Mouse (Mus musculus) gastrocnemius, postnatal 14 days (tissue): ENCODE measurements around the gene Prkab1. TPM values are rescaled to one million over a fixed set of nuclear protein-coding genes. Genes with fewer than 3 reads are reported as not detected.

Source experiments
- DNase-seq: peaks from one replicate; pipeline ENCODE4 v3.0.0; 2021; ENCODE audit warnings: mixed read lengths
- intact Hi-C: fragments of 180-260 bp; cut with DNase I; formaldehyde crosslinking; loops from one replicate; pipeline ENCODE4 v1.15.1; 2025; ENCODE audit warnings: low total_unique reads
- long read RNA-seq, 2 experiments: library from polyadenylated mRNA; stranded (forward); transcript quantifications; one replicate each; pipeline ENCODE4 v2.0.0; 2021
- total RNA-seq, 2 experiments: library from RNA; stranded (reverse); gene quantifications; 2 replicates each; pipeline ENCODE4 v1.2.3; 2021

Gene Prkab1
- 10 to 100 TPM; 13.1 to 14.1 TPM for total RNA-seq
- long read RNA-seq, experiment 1, transcript Prkab1-201 (7 exons, 2,089 nt) = minor isoform, 6 of 19 reads
- long read RNA-seq, experiment 1, transcript Prkab1-202 (8 exons, 2,026 nt) = major isoform, 11 of 19 reads
- long read RNA-seq, experiment 1, partial matches to known transcripts = 0 of 19 reads
- long read RNA-seq, experiment 1, other reads (novel, unspliced or antisense) = 0 of 19 reads
- long read RNA-seq, experiment 2, transcript Prkab1-202 (8 exons, 2,026 nt) = minor isoform, 7 of 19 reads
- long read RNA-seq, experiment 2, transcript Prkab1-201 (7 exons, 2,089 nt) = major isoform, 9 of 19 reads
- long read RNA-seq, experiment 2, partial matches to known transcripts = 0 of 19 reads
- long read RNA-seq, experiment 2, other reads (novel, unspliced or antisense) = 0 of 19 reads

DNA sequence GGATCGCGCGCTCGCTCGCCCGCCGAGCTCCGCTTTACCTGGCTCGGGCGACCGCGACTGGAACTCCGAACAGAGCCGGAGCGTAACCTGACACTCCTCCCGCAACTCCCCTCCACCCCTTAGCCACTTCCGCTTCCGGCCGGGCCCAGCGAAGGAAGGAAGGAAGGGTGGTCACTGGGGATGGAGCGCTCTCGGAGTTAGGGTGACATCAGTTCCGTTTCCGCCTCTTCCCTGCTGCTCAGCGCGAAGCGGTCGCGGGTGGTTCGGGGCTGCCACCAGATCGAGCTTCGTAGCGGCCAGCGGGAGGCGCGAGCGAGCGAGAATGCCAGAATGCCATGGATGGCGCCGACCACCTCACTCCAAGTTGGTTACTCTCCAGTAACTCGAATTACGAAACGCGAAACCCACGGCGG, at the start of gene Prkab1:
Gene Prkab1 (minus strand): TSS at position 182 of the 413 bp plus-strand sequence.
- intact Hi-C loops = no loop called here
- peak; percentile 95 for DNase-seq

DNA sequence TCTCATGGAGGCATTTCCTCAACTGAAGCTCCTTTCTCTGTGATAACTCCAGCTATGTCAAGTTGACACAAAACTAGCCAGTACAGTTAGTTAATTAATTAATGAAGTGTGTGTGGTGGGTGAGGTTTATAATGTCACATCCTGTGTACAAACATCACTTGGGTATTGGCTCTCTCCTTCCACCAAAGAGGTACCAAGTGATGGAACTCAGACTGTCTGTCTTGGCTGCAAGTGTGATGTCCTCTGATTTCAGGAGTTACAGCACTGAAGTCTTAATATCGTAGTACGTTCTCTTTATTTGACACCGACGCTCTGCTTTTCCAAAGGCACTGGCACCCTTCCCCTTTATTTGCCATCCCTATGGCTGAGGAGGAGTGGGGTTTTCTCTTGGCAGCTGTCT, 45.3 kb upstream of the Prkab1 start:
- intact Hi-C loops = no loop called here
- DNase-seq = no peak

DNA sequence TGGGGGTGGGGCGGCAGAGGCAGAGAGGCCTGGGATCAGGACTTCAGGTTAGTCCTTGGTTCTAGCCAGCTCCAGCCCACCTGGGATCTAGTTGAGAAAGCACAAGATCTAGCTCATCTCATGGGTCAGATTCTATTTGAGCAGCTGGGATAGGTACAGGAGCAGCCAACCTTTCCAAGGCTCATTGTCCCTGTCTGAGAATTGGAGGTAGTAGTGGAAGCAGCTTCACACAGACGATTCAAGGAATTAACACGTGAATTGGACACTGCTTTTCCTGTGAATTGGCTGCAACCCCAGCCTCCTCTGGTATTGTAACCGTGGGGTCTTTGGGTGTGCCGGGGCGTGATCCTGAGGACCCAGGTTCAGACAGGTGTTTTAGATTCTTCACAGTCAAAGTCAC, 28.5 kb upstream of the Prkab1 start:
- DNase-seq = no peak
- intact Hi-C loops = no loop called here

DNA sequence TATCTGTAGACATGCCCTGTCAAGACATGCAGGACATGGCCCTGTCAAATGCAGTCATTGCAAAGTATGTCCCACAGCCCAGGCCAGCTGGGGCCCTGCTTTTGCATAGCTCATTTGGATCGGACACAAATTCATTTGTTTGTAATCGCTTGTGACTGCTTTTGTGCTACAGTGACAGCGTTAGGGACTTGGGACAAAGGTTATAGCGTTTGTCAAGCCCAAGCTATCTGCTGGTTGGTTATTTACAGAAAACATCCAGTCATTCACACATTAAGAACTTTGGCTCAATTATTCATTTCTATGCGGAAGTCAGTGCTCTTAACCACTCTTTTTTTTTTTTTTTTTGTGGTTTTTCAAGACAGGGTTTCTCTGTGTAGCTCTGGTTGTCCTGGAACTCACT, 27.9 kb upstream of the Prkab1 start:
- DNase-seq = no peak
- intact Hi-C loops = no loop called here

DNA sequence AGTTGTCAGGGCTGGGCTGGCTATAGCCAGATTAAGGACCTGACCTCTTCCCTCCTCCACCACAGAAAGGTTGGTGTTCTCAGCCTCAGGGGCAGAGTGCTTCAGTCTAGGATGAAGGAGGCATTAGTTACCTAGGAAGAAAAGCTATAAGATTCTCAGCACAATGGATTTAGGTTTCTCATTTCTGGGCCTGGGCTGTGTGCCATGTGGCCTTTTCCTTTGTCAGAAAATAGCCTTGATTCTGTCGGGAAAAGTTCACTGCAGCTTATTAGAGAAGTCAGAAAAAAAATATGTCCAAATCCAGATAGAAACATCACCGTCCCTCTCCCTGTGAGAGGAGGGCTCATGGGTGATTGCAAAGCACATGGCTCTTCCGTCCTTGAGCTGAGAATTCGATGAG, 25.5 kb upstream of the Prkab1 start:
- intact Hi-C loops = no loop called here
- no peak for DNase-seq

DNA sequence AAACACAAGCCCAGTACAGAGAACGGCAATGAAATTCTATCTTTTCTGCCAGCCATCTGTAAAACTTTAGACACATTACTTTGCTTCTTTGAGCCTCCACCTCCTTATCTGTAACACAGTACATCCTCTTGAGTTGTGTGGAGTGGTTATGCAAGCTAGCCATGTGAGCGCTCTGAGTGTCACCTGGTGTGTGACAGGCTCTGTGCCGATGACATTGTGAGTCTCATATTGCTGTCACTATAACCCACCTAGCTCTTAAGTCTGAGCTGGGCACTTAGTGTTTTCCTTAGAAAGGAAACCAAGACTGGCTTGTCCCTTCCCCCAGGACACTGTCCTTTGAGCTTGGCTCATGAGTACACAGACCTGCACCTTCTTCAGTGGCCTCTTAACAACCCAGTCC, 24.0 kb upstream of the Prkab1 start:
- DNase-seq = no peak
- intact Hi-C loops = no loop called here

DNA sequence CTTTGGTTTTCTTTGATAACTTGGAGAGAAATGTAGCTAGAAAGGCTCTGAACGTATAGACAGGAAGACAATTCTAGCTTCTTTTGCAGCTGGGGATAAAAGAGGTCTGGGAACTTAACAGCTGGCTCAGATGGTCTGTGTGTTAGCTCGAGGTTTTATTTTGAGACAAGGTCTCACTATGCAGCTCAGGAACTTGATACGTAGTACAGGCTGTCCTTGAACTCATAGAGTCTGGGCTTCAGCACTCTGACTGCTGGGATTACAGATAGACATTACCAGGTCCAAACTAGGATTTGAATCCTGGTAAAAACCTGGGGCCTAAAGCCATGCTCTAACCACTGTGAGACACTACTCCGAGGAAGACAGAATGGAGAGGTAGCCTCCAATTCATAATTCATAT, 21.9 kb upstream of the Prkab1 start:
- DNase-seq = no peak
- intact Hi-C loops = no loop called here

DNA sequence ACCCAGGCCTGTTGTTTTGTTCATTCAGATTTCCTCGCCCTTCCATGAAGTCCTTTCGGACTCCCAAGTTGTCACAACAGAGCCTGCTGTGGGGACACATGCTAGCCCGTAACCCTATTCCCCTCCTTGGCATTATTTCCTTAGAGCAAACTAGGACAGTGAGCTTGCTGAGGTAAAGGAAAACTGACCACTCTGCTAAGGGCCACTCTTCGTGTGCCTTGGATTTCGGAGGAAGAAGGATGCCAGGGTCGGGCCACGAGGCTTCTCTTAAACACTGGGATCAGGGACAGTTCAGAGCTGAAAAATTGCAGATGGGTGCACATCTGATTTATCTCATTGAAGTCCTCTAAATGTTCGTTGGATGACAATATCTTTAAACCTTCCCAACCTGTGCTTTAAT, 21.3 kb upstream of the Prkab1 start:
- DNase-seq = no peak
- intact Hi-C loops = no loop called here

DNA sequence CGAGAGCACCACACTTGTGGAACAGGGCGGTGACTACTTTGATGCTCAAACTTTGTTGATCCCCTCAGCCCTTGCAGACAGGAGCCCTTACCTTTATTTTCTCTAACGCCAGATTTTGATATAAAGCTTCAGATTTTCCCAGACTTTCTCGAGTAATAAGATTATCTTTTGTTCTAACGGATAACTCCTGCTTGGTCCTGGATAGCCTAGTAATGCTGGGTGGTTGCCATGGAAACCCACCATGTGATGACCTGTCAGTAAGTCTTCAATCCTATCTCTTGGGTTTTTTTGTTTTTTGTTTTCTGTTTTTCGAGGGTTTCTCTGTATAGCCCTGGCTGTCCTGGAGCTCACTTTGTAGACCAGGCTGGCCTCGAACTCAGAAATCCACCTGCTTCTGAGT, 17.9 kb upstream of the Prkab1 start:
- intact Hi-C loops = no loop called here
- no peak for DNase-seq

DNA sequence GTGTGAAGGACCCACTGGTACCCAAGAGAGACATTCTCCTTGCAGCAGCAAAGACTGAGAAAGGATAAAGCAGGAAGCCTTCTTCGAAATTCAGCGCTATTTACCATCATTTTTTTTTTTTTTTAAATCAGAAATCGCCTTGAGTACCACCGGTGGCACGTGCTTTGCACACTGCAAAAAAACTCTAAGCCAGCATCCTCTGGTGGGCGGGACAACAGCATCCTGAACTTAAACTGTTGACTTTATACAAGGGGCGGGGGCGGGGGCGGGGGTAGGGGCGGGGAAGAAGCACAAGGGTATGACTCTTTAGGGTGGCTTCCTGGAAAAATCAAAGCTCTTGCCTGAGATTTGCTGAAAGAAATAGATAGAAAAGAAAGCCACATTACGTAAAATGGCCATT, 15.4 kb upstream of the Prkab1 start:
- intact Hi-C loops = loop anchor here (10.0 kb wide), 1 partner anchor 175 kb away; no protein-coding TSS in a partner anchor
- no peak for DNase-seq

DNA sequence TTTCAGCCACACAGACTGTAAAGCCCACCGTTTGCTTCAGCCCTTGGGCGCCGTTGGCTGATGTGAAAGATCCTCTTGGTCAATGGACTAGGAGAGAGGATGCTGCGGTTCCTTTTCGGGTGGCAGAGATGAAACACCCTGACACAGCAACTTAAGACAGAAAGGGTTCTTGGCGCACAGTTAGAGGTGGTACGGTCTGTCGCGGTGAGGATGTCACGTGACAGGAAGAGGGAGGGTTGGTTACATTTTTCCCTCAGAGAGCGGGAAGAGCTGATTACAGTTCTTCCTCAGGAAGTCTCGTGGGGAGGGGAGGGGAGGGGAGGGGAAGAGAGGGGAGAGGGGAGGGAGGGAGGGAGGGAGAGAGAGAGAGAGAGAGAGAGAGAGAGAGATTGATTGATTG, 13.4 kb upstream of the Prkab1 start:
- no peak for DNase-seq
- intact Hi-C loops = loop anchor here (10.0 kb wide), 1 partner anchor 177 kb away; no protein-coding TSS in a partner anchor

DNA sequence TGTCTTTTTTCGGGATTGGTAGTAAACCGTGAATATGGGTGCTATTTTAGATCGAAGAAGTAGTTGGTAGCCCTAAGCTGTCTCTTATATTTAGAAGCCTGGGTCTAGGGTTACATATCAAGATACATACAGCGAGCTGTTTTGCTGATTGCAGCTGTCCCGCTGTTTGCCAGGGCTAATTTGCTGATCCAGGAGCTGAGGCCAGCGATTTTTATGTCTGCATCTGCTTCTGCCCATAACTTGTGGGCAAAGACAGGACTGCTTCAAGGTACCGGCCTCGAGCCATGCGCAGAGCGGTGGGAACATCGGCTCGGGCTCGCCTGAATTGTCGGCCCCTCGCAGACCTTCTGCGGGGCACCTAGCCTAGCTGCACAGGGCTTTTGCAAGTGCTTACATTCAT, 12.2 kb upstream of the Prkab1 start:
- intact Hi-C loops = loop anchor here (10.0 kb wide), 1 partner anchor 178 kb away; no protein-coding TSS in a partner anchor
- DNase-seq = peak; percentile 69

DNA sequence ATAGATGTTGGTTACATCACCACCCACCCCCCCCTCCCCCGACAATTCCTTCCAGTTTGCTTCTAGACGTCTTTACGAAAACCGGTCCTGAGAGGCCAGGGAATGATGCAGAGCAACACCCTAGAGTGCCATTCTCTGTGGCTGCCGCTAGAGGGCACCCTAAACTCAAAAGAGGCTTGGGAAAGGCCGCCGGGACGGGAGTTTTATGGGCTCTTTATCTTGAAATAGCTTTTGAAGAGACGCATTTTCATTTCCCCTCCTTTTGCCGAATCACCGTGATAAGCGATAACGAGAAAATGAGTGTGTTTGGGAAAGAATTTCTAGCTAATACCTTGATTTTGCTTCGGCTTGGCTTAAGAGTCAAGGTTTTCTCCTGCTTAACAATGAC, 6.9 kb upstream of the Prkab1 start:
- intact Hi-C loops = loop anchor here (5.0 to 10.0 kb wide), 2 partner anchors 86 to 184 kb away; no protein-coding TSS in a partner anchor
- DNase-seq = peak; percentile 68

DNA sequence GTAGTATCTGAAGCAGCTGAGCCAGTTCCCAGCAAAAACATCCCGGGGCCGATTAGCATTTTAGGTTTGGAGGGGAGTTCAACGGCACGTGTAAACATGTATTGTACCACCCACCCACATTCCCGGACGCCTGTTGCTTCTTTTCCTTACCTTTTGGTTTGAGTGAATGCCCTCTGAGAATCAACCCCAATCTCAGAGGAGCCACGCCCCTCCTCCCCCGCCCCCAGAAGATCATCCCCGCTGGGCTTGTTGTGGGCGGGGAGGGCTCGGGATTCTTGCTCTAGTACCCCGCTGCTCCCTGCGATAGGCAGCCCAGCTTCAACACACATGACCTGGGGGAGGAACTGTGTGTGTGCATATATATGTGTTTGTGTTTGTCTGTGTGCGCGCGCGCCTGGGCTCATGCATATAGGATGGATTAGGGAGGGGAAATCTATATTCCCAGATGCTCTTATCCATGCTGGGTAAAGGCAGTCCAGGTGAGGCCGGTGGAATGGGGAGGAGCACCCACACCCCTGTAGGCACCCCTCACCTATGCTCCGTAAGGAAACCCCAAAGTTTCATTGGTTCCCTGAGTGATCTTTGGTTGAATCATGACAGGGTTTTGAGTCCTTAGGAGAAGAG, 6.4 kb upstream of the Prkab1 start:
- DNase-seq = no peak
- intact Hi-C loops = loop anchor here (5.0 to 10.0 kb wide), 2 partner anchors 87 to 184 kb away; no protein-coding TSS in a partner anchor

DNA sequence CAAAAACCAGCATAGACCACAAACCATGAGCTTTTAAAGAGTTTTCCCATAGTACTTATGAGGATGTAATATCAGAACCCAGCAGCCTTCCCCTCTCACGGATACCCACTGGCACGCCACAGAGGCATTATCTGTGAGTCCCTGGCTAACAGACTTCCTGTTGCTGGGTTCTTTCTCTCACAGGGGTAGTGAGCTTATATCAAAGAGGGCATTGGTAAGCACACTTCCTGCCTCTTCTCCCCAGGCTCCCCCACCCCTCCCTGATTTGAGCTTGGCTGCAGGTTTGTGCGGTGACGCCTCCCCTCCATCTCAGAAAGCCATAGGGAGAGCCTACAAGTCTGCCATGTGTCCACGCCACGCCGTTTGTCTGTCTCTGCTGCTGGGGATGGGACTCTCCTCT, 4.8 kb upstream of the Prkab1 start:
- no peak for DNase-seq
- intact Hi-C loops = no loop called here

DNA sequence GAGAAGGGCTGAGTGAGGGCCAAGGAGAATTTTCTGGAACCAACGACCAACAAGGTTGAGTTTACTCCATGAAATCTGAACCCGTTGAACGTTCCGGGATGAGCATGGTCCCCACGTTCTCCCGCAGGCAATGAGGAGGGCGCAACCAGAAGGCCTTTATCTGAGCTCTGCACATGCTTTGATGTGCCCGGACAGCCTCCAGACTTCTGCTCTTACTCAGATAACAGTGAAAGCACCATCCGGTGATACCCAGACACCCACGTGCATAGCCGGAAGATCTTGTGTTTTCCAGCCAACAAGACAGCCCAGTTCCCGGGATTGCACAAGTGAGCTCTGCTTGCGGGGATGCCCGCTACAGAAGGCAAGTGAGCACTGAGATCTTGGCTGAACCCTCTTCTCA, 2.3 kb upstream of the Prkab1 start:
- DNase-seq = no peak
- intact Hi-C loops = no loop called here

DNA sequence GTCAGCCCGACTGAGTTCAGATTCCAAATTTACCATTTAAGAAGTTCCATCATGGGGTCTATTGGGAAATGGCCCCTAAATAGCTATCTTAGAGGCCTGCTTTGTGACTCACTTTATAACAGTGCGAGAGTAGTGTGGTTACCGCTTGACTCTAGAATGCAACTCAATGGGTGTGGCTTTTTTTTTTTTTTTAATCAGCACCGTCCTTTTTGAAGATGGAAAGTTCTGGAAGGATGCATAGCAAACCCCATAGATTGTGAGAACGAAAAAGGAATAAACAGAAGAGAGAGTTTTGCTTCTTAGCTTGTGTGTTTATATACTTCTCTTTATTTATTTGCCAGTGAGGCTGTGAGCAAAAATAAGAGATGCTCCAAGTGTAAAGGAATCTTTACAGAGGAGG, 1.8 kb upstream of the Prkab1 start:
- no peak for DNase-seq
- intact Hi-C loops = no loop called here

DNA sequence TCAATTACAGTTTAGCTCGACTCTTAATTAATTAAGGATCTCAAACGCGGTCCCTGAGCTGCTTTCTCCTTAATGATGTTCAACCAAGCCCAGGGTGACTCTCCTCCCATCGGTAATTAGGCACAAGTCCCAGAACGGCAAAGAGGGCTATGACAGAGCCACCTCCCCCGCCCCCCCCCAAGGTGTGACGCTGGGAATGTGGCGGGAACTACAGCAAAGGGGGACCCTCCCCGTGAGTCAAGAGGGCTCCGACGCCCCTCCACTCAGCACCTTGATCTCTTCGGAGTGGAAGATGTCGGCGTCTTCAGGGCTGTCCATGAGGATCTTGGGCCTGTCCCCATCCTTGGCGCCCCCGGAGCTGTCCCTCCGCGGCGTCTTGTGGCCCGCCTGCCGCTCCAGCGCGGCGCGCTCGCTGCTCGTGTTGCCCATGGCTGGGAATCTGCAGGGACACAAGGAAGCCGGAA, 455 bp downstream of the Prkab1 start:
- DNase-seq = no peak
- intact Hi-C loops = no loop called here

DNA sequence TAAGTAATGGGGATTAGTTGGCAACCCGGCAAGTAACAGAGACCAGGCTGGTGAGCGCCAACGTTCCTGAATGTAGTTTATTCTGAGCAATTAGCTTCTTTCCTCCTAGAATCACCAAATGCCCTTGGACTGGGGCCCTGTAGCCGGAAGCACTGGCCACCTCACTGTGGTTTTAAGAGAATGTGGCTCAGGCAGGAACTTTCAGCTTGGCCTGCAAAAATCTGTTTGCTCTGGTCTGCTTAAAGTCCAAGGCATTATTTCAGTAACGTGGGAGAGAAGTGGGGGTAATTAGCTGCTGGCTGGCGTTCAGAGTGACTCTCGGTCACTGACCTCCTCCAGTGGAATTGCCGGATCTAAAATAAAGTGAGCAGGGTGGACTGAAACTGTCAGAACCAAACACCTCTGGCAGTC, 1.1 kb downstream of the Prkab1 start:
- DNase-seq = no peak
- intact Hi-C loops = no loop called here

DNA sequence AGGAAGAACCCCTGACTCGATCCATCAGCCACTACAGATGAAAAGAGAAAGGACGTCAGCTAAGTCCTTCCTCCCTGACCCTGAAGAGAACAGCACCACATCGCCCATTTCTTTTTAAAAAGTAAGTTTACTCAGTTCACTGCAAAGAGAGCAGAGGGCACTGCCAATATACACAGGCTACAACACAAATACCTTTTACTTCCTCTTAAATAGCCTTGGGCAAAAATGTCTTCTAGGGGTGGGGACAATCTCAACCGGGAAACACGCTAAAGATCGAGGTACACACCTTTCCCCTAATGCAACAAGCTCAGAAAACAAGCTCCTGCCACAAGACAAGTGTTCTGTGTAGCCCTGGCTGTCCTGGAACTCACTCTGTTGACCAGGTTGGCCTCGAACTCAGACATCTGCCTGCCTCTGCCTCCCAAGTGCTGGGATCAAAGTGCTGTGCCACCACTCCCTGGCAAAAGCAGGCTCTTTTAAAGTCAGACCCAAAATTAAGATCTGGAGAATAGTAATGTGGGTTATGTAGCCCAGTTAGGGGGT, 1.6 kb downstream of the Prkab1 start:
- intact Hi-C loops = no loop called here

DNA sequence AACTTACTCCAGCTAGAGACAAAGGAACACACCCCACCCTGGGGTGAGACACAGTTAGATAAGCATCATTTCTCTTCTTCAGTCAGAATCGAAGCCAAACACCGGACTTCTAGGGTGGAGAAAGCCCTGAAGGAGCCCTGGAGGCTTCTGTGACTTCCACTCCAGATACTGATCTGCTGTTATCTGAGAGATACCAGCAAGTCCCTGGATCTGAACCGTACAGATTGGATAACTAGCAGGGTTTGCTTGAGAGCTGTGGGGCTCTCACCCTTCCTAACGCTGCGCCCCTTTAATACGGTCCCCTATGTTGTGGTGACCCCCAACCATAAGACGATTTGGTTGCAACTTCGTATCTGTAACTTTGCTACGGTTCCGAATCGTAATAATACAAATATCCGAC, 2.2 kb downstream of the Prkab1 start:
- intact Hi-C loops = no loop called here
- no peak for DNase-seq

More for the DNA sequence above, 1.6 kb downstream of the Prkab1 start:
- DNase-seq = no peak
